Mouse (Mus musculus): ENCODE results near the gene Ifi27l2b. TPM values are rescaled to one million over a fixed set of nuclear protein-coding genes. Genes with fewer than 3 reads are reported as not detected.

Gene Ifi27l2b
- polyA plus RNA-seq, 1 experiment from 2014 or later = 0.31 TPM

DNA sequence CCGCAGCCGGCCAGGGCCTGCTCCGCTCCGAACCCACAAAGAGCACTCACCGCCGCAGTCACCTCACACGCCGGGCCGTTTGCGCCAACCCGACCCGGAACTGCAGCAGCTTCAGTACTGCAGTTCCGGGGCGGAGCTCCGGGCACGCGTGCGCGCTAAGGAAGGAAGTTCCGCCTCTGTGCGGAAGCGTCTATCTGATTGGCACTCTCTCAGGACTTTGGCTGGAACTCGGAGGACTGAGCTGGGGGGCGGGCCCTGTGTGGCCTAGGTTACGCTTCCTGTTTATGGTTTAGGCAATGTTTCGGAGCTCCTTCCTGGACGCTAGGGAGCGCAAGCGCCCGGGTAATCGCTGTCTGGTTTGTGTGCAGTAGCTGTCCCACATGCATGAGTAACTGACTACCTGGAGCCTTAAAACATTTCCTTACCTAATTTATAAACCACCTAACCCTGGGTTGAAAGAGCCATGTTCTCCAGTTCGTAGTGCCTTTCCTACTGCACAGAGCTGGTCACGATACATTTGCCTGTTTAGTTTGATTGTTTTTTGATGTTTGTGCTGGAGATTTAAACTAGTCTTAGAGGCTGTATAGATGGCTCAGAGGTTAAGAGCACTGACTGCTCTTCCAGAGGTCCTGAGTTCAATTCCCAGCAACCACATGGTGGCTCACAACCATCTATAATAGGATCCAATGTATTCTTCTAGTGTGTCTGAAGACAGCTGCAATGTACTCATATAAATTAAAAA lies 31.1 kb downstream of the Ifi27l2b start, which contains the start of gene Ddx24:
Gene Ddx24 (minus strand): TSS at position 102 of the 742 bp plus-strand sequence.
- H3K36me3 ChIP-seq (ENCODE audit: control insufficient read depth, insufficient read depth) = peaks cover 8% of the 10 kb centered on the region
- peak within 1 kb of the TSS; percentile 98 for H3K4me3 ChIP-seq (ENCODE audit: low read depth, low read length)
- H3K27ac ChIP-seq (ENCODE audit: low read length) = peak within 1 kb of the TSS; percentile 51
- ATAC-seq (ENCODE audit: low read depth) = peak; percentile 100
- no peaks in the 10 kb centered on the region for H3K27me3 ChIP-seq (ENCODE audit: control insufficient read depth, insufficient read depth, low read depth, low read length)
- H3K4me1 ChIP-seq (ENCODE audit: control insufficient read depth, low read depth, low read length) = peaks cover 23% of the 10 kb centered on the region
- peak within 1 kb of the TSS; percentile 91 for H3K9ac ChIP-seq (ENCODE audit: low read depth, low read length)
- H3K9me3 ChIP-seq (replicated peaks; ENCODE audit: control insufficient read depth, low read length) = peaks cover 2% of the 10 kb centered on the region; the same call in 1 of the 2 replicates
- peak within 1 kb of the TSS; percentile 95 for H3K4me2 ChIP-seq (ENCODE audit: low read depth, low read length)
- 1% methylated on average over 33 of the region's 33 CpGs for WGBS (ENCODE audit: insufficient replicate concordance)

GRCm38 (mm10) chr12:103425016-103425728 lies 31.9 kb downstream of the Ifi27l2b start:
- H3K4me1 ChIP-seq (ENCODE audit: control insufficient read depth, low read depth, low read length) = peaks cover 23% of the 10 kb centered on the region
- H3K9ac ChIP-seq (ENCODE audit: low read depth, low read length) = peak overlapping the region; percentile 91
- peak overlapping the region; percentile 98 for H3K4me3 ChIP-seq (ENCODE audit: low read depth, low read length)
- H3K9me3 ChIP-seq (replicated peaks; ENCODE audit: control insufficient read depth, low read length) = peaks cover 2% of the 10 kb centered on the region; the same call in 1 of the 2 replicates
- peaks cover 8% of the 10 kb centered on the region for H3K36me3 ChIP-seq (ENCODE audit: control insufficient read depth, insufficient read depth)
- WGBS (ENCODE audit: insufficient replicate concordance) = 7% methylated on average over 33 of the region's 33 CpGs
- H3K27ac ChIP-seq (ENCODE audit: low read length) = peak overlapping the region; percentile 48; the same call in 1 of the 2 replicates
- no peak for ATAC-seq (ENCODE audit: low read depth)
- peak overlapping the region; percentile 95 for H3K4me2 ChIP-seq (ENCODE audit: low read depth, low read length)
- H3K27me3 ChIP-seq (ENCODE audit: control insufficient read depth, insufficient read depth, low read depth, low read length) = no peaks in the 10 kb centered on the region

GRCm38 (mm10) chr12:103408144-103408543 lies 48.9 kb downstream of the Ifi27l2b start:
- no peak overlapping the region for H3K4me2 ChIP-seq (ENCODE audit: low read depth, low read length)
- H3K4me3 ChIP-seq (ENCODE audit: low read depth, low read length) = no peak overlapping the region
- no peaks in the 10 kb centered on the region for H3K27me3 ChIP-seq (ENCODE audit: control insufficient read depth, insufficient read depth, low read depth, low read length)
- H3K27ac ChIP-seq (ENCODE audit: low read length) = no peak overlapping the region
- no peak overlapping the region for H3K9ac ChIP-seq (ENCODE audit: low read depth, low read length)
- ATAC-seq (ENCODE audit: low read depth) = no peak
- 85% methylated on average over 10 of the region's 10 CpGs for WGBS (ENCODE audit: insufficient replicate concordance)
- H3K4me1 ChIP-seq (ENCODE audit: control insufficient read depth, low read depth, low read length) = no peaks in the 10 kb centered on the region
- peaks cover 69% of the 10 kb centered on the region for H3K36me3 ChIP-seq (ENCODE audit: control insufficient read depth, insufficient read depth)
- no peaks in the 10 kb centered on the region for H3K9me3 ChIP-seq (replicated peaks; ENCODE audit: control insufficient read depth, low read length)

DNA sequence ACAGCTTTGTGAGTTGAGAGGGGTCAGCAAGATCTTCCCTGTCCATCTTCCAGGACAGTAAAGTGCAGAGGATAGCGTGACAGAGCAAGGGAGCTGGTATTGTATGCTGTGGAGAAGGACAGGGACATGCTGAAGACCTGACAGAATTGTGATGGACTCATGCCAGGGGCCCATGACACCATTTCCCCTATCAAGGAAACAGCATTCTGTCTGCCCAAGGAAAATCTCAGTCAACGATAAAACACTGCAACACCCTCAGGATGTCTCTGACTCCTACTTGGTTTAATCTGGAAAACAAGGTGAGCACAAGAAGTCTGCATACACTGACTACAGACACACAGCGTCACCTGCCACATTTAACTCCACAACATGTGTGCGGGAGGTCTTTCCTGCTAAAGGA lies 49.3 kb downstream of the Ifi27l2b start, which contains the start of gene 9330161L09Rik:
Gene 9330161L09Rik (minus strand): TSS at position 101 of the 400 bp plus-strand sequence.
- ATAC-seq (ENCODE audit: low read depth) = no peak
- no peak within 1 kb of the TSS for H3K27ac ChIP-seq (ENCODE audit: low read length)
- H3K27me3 ChIP-seq (ENCODE audit: control insufficient read depth, insufficient read depth, low read depth, low read length) = no peaks in the 10 kb centered on the region
- 90% methylated on average over 4 of the region's 4 CpGs for WGBS (ENCODE audit: insufficient replicate concordance)
- H3K4me3 ChIP-seq (ENCODE audit: low read depth, low read length) = no peak within 1 kb of the TSS
- no peaks in the 10 kb centered on the region for H3K4me1 ChIP-seq (ENCODE audit: control insufficient read depth, low read depth, low read length)
- H3K36me3 ChIP-seq (ENCODE audit: control insufficient read depth, insufficient read depth) = peaks cover 73% of the 10 kb centered on the region
- H3K9me3 ChIP-seq (replicated peaks; ENCODE audit: control insufficient read depth, low read length) = no peaks in the 10 kb centered on the region
- no peak within 1 kb of the TSS for H3K9ac ChIP-seq (ENCODE audit: low read depth, low read length)
- no peak within 1 kb of the TSS for H3K4me2 ChIP-seq (ENCODE audit: low read depth, low read length)

DNA sequence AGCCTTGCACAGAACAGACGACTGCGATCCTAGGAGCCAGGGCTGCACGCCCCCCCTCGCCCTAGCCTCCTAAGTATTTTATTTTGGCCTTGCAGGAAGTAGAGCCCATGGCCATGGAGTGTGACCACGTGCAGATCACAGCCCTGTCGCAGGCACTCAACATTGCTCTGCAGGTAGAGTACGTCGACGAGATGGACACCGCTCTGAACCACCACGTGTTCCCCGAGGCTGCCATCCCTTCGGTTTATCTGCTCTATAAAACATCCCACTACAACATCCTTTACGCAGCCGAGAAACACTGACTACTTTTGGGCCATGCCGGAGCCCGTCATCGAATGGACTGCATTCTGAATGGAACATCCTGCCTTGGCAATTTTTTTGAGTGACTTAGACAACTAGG lies 52.9 kb downstream of the Ifi27l2b start:
- Histone ChIP-seq H3K27ac (ENCODE audit: low read length) (no peak overlapping the region), H3K4me1 (ENCODE audit: control insufficient read depth, low read depth, low read length) (no peaks in the 10 kb centered on the region), H3K36me3 (ENCODE audit: control insufficient read depth, insufficient read depth) (peaks cover 66% of the 10 kb centered on the region), H3K4me3 (ENCODE audit: low read depth, low read length) (no peak overlapping the region), H3K27me3 (ENCODE audit: control insufficient read depth, insufficient read depth, low read depth, low read length) (no peaks in the 10 kb centered on the region), H3K9ac (ENCODE audit: low read depth, low read length) (no peak overlapping the region), H3K9me3 (replicated peaks; ENCODE audit: control insufficient read depth, low read length) (no peaks in the 10 kb centered on the region), H3K4me2 (ENCODE audit: low read depth, low read length) (no peak overlapping the region)
- WGBS (ENCODE audit: insufficient replicate concordance) = 82% methylated on average over 18 of the region's 18 CpGs
- ATAC-seq (ENCODE audit: low read depth) = no peak

Other genes with a start within 250 kb of the Ifi27l2b start
- not detected in 2 replicates for gene Prima1, start 215.1 kb downstream of the Ifi27l2b start, polyA plus RNA-seq (2015; fragmentation: Nextera tagmentation; extraction: Ambion mirVana)
- gene Fam181a, start 146.2 kb downstream of the Ifi27l2b start, polyA plus RNA-seq (2015; fragmentation: Nextera tagmentation; extraction: Ambion mirVana) = not detected in 2 replicates
- gene Asb2, start 101.2 kb downstream of the Ifi27l2b start, polyA plus RNA-seq (2015; fragmentation: Nextera tagmentation; extraction: Ambion mirVana) = 3.8 and 4.5 TPM in 2 replicates
- gene Otub2, start 68.5 kb downstream of the Ifi27l2b start, polyA plus RNA-seq (2015; fragmentation: Nextera tagmentation; extraction: Ambion mirVana) = 29.4 and 31.4 TPM in 2 replicates
- gene 9330161L09Rik, start 49.4 kb downstream of the Ifi27l2b start, polyA plus RNA-seq (2015; fragmentation: Nextera tagmentation; extraction: Ambion mirVana) = 0.11 TPM in 1 of 2 replicates, not detected in the other
- 33.8 and 40.9 TPM in 2 replicates for gene Ddx24, start 31.4 kb downstream of the Ifi27l2b start, polyA plus RNA-seq (2015; fragmentation: Nextera tagmentation; extraction: Ambion mirVana)
- 16.2 and 20.8 TPM in 2 replicates for gene Ifi27, start 23.0 kb downstream of the Ifi27l2b start, polyA plus RNA-seq (2015; fragmentation: Nextera tagmentation; extraction: Ambion mirVana)
- 8.1 and 9.6 TPM in 2 replicates for gene Ifi27l2a, start 13.5 kb downstream of the Ifi27l2b start, polyA plus RNA-seq (2015; fragmentation: Nextera tagmentation; extraction: Ambion mirVana)
- gene Ppp4r4, start 75.1 kb upstream of the Ifi27l2b start, polyA plus RNA-seq (2015; fragmentation: Nextera tagmentation; extraction: Ambion mirVana) = 1.5 and 1.6 TPM in 2 replicates
- gene Serpina10, start 174.2 kb upstream of the Ifi27l2b start, polyA plus RNA-seq (2015; fragmentation: Nextera tagmentation; extraction: Ambion mirVana) = 47.0 and 51.0 TPM in 2 replicates
- 1,299 and 1,398 TPM in 2 replicates for gene Serpina6, start 200.0 kb upstream of the Ifi27l2b start, polyA plus RNA-seq (2015; fragmentation: Nextera tagmentation; extraction: Ambion mirVana)
- 0.07 and 0.12 TPM in 2 replicates for gene Serpina16, start 218.9 kb upstream of the Ifi27l2b start, polyA plus RNA-seq (2015; fragmentation: Nextera tagmentation; extraction: Ambion mirVana)
- gene Serpina1f, start 238.3 kb upstream of the Ifi27l2b start, polyA plus RNA-seq (2015; fragmentation: Nextera tagmentation; extraction: Ambion mirVana) = 0.06 TPM in 2 replicates

All from liver, embryonic 16.5 days (tissue).